Mouse (Mus musculus) heart, embryonic 16.5 days (tissue): ENCODE measurements at regions not wholly inside any gene's neighbourhood (a gene's known extent, or its start where the extent isn't known, plus 50 kb on each side); places are given as distances from the start of the nearest gene placed in this dataset.
A peak's percentile ranks its signal among the peaks of the same experiment; 100 is the strongest.

ENCODE experiments used
- ATAC-seq: fragments of 200-750 bp; cut with Nextera tagmentation; replicated peaks from 2 replicates; pipeline ENCODE4 v1.8.0; 2017; ENCODE audit warnings: moderate number of reproducible peaks; ENCODE audit not compliant: insufficient read depth, low FRiP score; ENCODE audit errors: extremely low read depth
- H3K27ac ChIP-seq: fragments of 300-500 bp; sonication (generic); 2 replicates; pipeline ENCODE4 v1.5.1; 2014; ENCODE audit warnings: mild to moderate bottlenecking, low read length, control low read depth, moderate library complexity
- H3K27me3 ChIP-seq: fragments of 300-500 bp; sonication (generic); 2 replicates; pipeline ENCODE4 v1.6.1; 2014; ENCODE audit warnings: low read length, mixed read lengths; ENCODE audit not compliant: control insufficient read depth, insufficient read depth
- H3K36me3 ChIP-seq: fragments of 300-500 bp; sonication (generic); 2 replicates; pipeline ENCODE4 v1.6.1; 2014; ENCODE audit not compliant: control insufficient read depth, insufficient read depth
- H3K4me1 ChIP-seq: fragments of 300-500 bp; sonication (generic); 2 replicates; pipeline ENCODE4 v1.6.1; 2014; ENCODE audit warnings: low read length, mixed read lengths; ENCODE audit not compliant: control insufficient read depth, insufficient read depth
- H3K4me2 ChIP-seq: fragments of 300-500 bp; sonication (generic); 2 replicates; pipeline ENCODE4 v1.6.1; 2014; ENCODE audit warnings: low read depth, mild to moderate bottlenecking, control low read depth, low read length
- H3K4me3 ChIP-seq: fragments of 300-500 bp; sonication (generic); 2 replicates; pipeline ENCODE4 v1.5.1; 2014; ENCODE audit warnings: mild to moderate bottlenecking, control low read depth, low read length
- H3K9ac ChIP-seq: fragments of 300-500 bp; sonication (generic); 2 replicates; pipeline ENCODE4 v1.6.1; 2014; ENCODE audit warnings: low read length, control low read depth
- H3K9me3 ChIP-seq: fragments of 300-500 bp; sonication (generic); replicated peaks from 2 replicates; pipeline ENCODE4 v1.6.1; 2016; ENCODE audit warnings: low read length; ENCODE audit not compliant: control insufficient read depth
- WGBS: fragments of 180-500 bp; shearing (Covaris S2); extraction: QIAGEN DNeasy Blood & Tissue Kit; methylation state at CpG from one replicate; pipeline ENCODE4 v1.1.7; 2014; 5-methylcytosine and 5-hydroxymethylcytosine counted together

DNA sequence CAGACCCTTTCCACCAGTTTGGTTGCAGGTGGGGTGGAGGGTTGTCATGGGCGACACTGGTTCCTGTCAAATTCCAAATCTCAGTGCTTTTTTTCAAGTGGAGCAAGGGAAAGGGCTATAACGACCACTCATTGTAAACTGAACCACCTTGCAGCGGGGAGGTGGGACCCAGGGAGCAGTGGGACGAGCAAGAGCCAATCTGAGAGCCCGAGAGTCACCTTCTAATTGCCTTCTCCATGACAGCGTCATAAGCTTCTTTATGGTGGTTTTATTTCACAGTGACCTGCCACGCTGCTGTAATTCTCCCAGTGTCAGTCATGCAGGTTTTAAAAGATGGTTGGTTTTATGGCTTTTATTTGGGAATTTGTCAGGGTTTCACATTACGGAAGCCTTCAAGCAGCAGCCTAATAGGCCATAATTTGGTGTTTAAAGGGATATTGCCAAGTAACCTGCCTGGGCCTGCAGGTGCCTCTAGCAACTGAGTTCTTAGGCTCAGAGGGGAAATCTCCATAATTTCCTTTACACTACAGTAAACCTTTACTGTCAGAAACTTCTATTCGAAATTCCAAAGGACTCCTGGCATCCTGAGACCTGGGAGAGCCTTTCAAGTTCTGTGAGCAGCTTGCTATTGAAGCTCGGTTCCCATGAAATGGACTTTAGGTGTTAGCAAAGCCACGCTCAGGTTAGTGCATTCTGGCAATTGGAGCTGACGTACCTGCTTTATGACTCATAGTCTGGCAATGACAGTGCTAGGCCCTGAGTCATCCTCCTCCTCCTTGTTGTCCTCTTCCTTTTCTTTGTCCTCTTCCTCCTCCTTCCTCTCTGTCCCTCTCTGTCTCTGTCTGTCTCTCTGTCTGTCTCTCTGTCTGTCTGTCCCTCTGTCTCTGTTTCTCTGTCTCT lies 235.6 kb upstream of the Pgrmc2 start:
- Histone ChIP-seq H3K4me3 (no peak overlapping the region), H3K36me3 (no peaks in the 10 kb centered on the region), H3K4me2 (no peak overlapping the region), H3K27ac (no peak overlapping the region), H3K9ac (no peak overlapping the region), H3K9me3 (no peaks in the 10 kb centered on the region; the same call in 1 of the 2 replicates), H3K27me3 (no peaks in the 10 kb centered on the region), H3K4me1 (peaks cover 2% of the 10 kb centered on the region; the same call in 1 of the 2 replicates)
- WGBS: 80% methylated on average over 12 of the region's 12 CpGs
- no peak; the same call in 1 of the 2 replicates for ATAC-seq

DNA sequence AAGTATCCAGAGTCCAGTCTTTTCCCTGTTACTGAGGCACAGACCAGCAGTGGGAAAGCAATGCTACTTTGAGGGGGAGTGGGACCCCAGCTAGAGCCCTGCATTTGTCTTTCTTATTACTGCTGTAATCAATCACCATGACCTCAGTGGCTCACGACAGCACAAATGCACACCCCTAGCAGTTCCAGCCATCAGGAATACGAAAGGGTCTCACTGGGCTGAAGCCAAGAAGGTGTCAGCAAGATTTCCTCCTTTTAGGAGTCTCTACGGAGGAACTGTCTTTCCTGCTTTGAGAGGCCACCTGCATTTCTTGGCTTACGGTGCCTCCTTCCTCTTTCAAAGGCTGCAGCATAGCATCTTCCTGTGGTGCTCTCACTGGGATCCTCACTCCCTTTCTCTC lies 234.3 kb upstream of the Pgrmc2 start:
- Histone ChIP-seq H3K27me3 (no peaks in the 10 kb centered on the region), H3K9ac (no peak overlapping the region), H3K27ac (no peak overlapping the region), H3K4me3 (no peak overlapping the region), H3K4me2 (no peak overlapping the region), H3K36me3 (no peaks in the 10 kb centered on the region), H3K9me3 (no peaks in the 10 kb centered on the region), H3K4me1 (peaks cover 2% of the 10 kb centered on the region; the same call in 1 of the 2 replicates)
- no peak for ATAC-seq
- 47% methylated on average over 4 of the region's 4 CpGs for WGBS

GRCm38 (mm10) chr3:41312492-41312891 lies 229.6 kb upstream of the Pgrmc2 start:
- Histone ChIP-seq H3K27ac (no peak overlapping the region), H3K4me1 (no peaks in the 10 kb centered on the region), H3K4me3 (no peak overlapping the region), H3K27me3 (no peaks in the 10 kb centered on the region), H3K4me2 (no peak overlapping the region), H3K9ac (no peak overlapping the region), H3K36me3 (no peaks in the 10 kb centered on the region), H3K9me3 (no peaks in the 10 kb centered on the region)
- ATAC-seq: no peak
- 90% methylated on average over 6 of the region's 6 CpGs for whole genome bisulfite sequencing

DNA sequence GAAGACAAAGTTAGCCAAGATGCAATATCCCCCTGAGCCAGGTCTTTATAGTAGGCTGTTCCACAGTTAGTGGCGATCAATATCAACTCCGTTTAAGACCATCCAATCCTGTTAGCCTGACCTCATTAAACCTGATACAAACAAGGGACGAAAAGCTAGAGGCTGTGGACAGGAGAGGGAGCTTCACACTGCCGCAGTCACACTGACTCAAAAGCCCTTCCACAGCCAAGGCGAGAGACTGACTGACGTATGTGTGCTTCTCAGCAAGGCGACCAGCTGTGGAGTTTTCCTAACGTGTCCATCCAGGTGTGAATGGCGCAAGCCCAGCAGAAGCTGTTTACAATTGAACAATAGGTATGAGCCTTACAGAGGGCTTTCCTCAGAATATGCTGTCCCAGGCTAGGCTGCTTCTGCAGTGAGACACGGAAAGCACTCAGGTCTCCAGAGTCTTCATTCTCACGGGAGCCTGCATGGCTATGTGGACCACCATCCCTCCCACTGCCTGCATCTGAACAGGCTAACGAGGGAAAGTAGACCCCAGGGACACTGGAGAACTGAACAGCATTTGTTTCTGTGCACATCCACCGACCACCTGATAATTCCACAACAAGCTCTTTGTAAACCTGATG lies 224.7 kb upstream of the Pgrmc2 start:
- H3K27me3 ChIP-seq: no peaks in the 10 kb centered on the region
- H3K4me2 ChIP-seq: no peak overlapping the region
- H3K4me1 ChIP-seq: no peaks in the 10 kb centered on the region
- H3K4me3 ChIP-seq: no peak overlapping the region
- no peak overlapping the region for H3K27ac ChIP-seq
- no peaks in the 10 kb centered on the region for H3K36me3 ChIP-seq
- ATAC-seq: no peak
- WGBS: 71% methylated on average over 13 of the region's 13 CpGs
- H3K9me3 ChIP-seq: no peaks in the 10 kb centered on the region
- no peak overlapping the region for H3K9ac ChIP-seq

DNA sequence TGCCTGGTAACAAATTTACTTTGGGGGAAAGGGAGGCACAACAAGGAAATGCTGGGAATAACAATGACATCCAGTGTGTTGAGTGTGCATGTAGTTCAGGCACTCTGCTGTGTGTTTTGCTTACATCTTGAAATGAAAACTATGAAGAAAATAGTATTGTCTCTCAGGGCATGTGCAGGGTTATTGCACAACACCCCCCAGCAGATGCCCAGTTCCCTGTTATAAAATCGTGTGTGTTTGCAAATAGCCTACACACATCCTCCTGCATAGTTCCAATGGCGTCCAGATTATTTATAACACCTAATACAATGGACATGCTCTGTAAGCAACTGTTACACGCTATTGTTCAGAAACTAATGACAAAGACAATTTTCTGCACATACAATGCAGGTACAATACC lies 220.0 kb upstream of the Pgrmc2 start:
- no peak for ATAC-seq
- WGBS: 68% methylated on average over 3 of the region's 3 CpGs
- Histone ChIP-seq H3K9me3 (no peaks in the 10 kb centered on the region), H3K36me3 (no peaks in the 10 kb centered on the region), H3K4me3 (no peak overlapping the region), H3K4me2 (no peak overlapping the region), H3K27ac (no peak overlapping the region), H3K9ac (no peak overlapping the region), H3K4me1 (no peaks in the 10 kb centered on the region), H3K27me3 (no peaks in the 10 kb centered on the region)

DNA sequence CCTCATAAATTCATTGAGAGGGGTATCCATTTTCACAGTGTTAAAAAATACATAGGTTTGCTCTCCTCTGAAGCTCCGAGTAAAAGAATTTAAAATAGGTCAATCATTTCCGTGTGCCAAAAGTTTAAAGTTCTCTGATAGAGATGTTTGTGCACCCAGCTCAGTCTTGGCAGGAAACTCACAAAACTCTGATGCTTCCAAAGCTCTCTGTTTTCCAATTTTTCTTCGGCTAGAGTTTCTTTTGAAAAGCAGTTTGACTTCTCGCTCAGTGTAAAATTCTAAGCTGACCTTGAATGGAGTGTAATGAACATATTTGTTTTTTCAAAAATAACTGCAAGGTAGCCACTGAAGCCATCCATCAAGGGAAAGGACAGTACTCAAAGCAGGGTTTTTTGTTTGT lies 215.9 kb upstream of the Pgrmc2 start:
- Histone ChIP-seq H3K27me3 (no peaks in the 10 kb centered on the region), H3K4me1 (peaks cover 23% of the 10 kb centered on the region), H3K4me3 (no peak overlapping the region), H3K36me3 (no peaks in the 10 kb centered on the region), H3K9me3 (no peaks in the 10 kb centered on the region), H3K27ac (no peak overlapping the region), H3K4me2 (no peak overlapping the region), H3K9ac (no peak overlapping the region)
- WGBS: 65% methylated on average over 4 of the region's 4 CpGs
- no peak for ATAC-seq

DNA sequence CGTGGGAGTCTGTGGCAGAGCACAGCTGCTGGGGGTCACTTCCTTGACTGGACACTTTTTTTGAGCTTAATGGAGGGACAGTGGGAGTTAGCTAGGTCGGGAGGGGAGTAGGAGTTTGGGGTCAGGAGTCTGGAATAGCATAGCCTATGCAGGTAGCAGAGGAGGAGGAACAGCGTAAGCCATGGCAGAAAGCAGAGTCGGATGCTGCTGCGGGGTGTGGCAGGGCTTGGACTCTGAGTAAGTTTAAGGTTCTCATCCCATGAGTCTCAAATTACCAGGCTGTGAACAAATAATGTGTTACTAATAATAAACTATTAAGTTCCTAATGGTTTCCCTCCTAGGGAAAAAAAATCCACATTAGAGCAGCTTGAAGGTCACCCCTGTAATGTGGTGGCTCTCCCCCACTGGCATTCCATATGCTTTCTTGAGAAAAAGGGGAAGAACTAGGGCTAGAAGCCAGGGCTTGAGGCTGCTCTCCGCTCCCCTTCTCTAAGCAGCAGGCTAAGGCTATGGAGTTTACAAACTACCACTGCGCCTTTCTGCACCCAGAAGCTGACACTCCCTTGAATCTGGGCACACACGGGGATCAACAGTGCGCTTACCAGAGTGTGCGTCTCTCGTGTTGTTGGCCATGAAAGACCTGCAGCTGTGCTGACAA lies 213.4 kb upstream of the Pgrmc2 start:
- Histone ChIP-seq H3K4me3 (no peak overlapping the region), H3K9me3 (no peaks in the 10 kb centered on the region), H3K4me1 (peaks cover 23% of the 10 kb centered on the region), H3K9ac (no peak overlapping the region), H3K27ac (no peak overlapping the region), H3K4me2 (no peak overlapping the region), H3K27me3 (no peaks in the 10 kb centered on the region), H3K36me3 (no peaks in the 10 kb centered on the region)
- 72% methylated on average over 11 of the region's 11 CpGs for WGBS
- ATAC-seq: no peak

DNA sequence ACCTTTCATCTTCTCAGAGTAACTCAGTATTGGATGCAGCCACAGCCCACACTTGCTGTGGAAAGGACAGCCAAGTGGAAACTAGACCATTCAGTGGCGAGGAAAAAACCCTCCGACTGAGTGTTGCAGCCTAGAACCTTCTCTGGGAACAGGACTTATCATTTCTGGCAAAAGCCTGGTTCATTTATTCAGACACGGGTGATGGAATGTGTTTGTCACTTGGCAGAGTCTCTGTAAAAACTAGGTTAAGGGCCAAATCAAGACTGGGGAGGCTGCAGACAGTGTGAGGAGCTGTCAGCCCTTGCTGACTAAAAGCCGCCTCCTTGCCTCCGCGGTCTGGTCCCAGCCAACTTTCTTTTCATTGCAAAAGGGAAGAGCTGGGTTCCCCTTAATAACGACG lies 212.3 kb upstream of the Pgrmc2 start:
- peak overlapping the region; percentile 56 for H3K27ac ChIP-seq
- no peak overlapping the region for H3K9ac ChIP-seq
- no peak overlapping the region for H3K4me3 ChIP-seq
- H3K36me3 ChIP-seq: no peaks in the 10 kb centered on the region
- peak; percentile 82 for ATAC-seq
- H3K4me1 ChIP-seq: peaks cover 23% of the 10 kb centered on the region
- 34% methylated on average over 8 of the region's 8 CpGs for WGBS
- H3K27me3 ChIP-seq: no peaks in the 10 kb centered on the region
- H3K9me3 ChIP-seq: no peaks in the 10 kb centered on the region
- H3K4me2 ChIP-seq: peak overlapping the region; percentile 21
